In genomic region chr8:26677584-26678138, GRCm38 (mm10) we compare ENCODE assay signal across 15 mouse cellular contexts.
A peak's percentile ranks its signal among the peaks of the same experiment; 100 is the strongest.
DNase-seq lines count a peak whose midpoint lies in the region; ATAC-seq lines count a peak whose summit lies in the region.
"Had no signal": no experiment of that assay in that cellular context is flagged by ENCODE, and none has a peak within 500 bp of the region (broad histone marks: within the 10 kb centered on the region; RNA-seq: fewer than 3 reads in every experiment).

No protein-coding gene starts in this region.

- DNase-seq in kidney, postnatal 10 days = no peak
- DNase-seq in spleen, adult 12 weeks (ENCODE audit: low spot score) = no peak
- DNase-seq in kidney, postnatal 25 days = no peak
- DNase-seq in urinary bladder, postnatal 25 days (ENCODE audit: low spot score) = no peak
- DNase-seq: layer of hippocampus, adult 9-11 months; liver, embryonic 13.5 days; thymus, postnatal 36 days had no signal

- no peaks in the 10 kb centered on the region for H3K36me3 ChIP-seq in kidney, embryonic 15.5 days
- H3K36me3 ChIP-seq in embryonic facial prominence, embryonic 12.5 days = no peaks in the 10 kb centered on the region
- H3K36me3 ChIP-seq in hindbrain, embryonic 15.5 days = no peaks in the 10 kb centered on the region
- H3K36me3 ChIP-seq in neural tube, embryonic 13.5 days = no peaks in the 10 kb centered on the region
- H3K36me3 ChIP-seq: heart, embryonic 12.5 days; liver, embryonic 13.5 days had no signal

- no peaks in the 10 kb centered on the region for H3K9me3 ChIP-seq in kidney, embryonic 15.5 days (replicated peaks)
- H3K9me3 ChIP-seq in embryonic facial prominence, embryonic 12.5 days = no peaks in the 10 kb centered on the region
- no peaks in the 10 kb centered on the region for H3K9me3 ChIP-seq in hindbrain, embryonic 15.5 days
- H3K9me3 ChIP-seq in neural tube, embryonic 13.5 days = no peaks in the 10 kb centered on the region
- H3K9me3 ChIP-seq: heart, embryonic 12.5 days; liver, embryonic 13.5 days had no signal

- H3K27ac ChIP-seq in kidney, embryonic 15.5 days = no peak overlapping the region
- no peak overlapping the region for H3K27ac ChIP-seq in embryonic facial prominence, embryonic 12.5 days
- no peak overlapping the region for H3K27ac ChIP-seq in hindbrain, embryonic 15.5 days (replicated peaks)
- no peak overlapping the region for H3K27ac ChIP-seq in neural tube, embryonic 13.5 days (replicated peaks)
- H3K27ac ChIP-seq: liver, embryonic 13.5 days; macrophage had no signal

- peaks cover 69% of the 10 kb centered on the region for H3K27me3 ChIP-seq in kidney, embryonic 15.5 days
- peaks cover 5% of the 10 kb centered on the region for H3K27me3 ChIP-seq in embryonic facial prominence, embryonic 12.5 days
- H3K27me3 ChIP-seq in hindbrain, embryonic 15.5 days = no peaks in the 10 kb centered on the region
- H3K27me3 ChIP-seq in neural tube, embryonic 13.5 days = peaks cover 33% of the 10 kb centered on the region
- H3K27me3 ChIP-seq: liver, embryonic 13.5 days had no signal

- no peak for ATAC-seq in kidney, embryonic 15.5 days (replicated peaks; ENCODE audit: low FRiP score)
- 0 out of 2 replicates have a peak, but pooled peaks have one; percentile 58 for ATAC-seq in embryonic facial prominence, embryonic 12.5 days (ENCODE audit: insufficient number of reproducible peaks, insufficient read depth, low FRiP score, low TSS enrichment)
- peak; percentile 80 for ATAC-seq in hindbrain, embryonic 15.5 days (ENCODE audit: low FRiP score, low read depth)
- ATAC-seq in neural tube, embryonic 13.5 days (ENCODE audit: low read depth) = no peak
- ATAC-seq: intestine, postnatal 0 days; Patski had no signal

- peak overlapping the region; percentile 17; the same call in 1 of the 2 replicates for H3K4me2 ChIP-seq in kidney, embryonic 15.5 days
- H3K4me2 ChIP-seq in embryonic facial prominence, embryonic 12.5 days (replicated peaks) = peak overlapping the region; percentile 32
- peak overlapping the region; percentile 26 for H3K4me2 ChIP-seq in hindbrain, embryonic 15.5 days
- peak overlapping the region; percentile 22; the same call in 1 of the 2 replicates for H3K4me2 ChIP-seq in neural tube, embryonic 13.5 days
- H3K4me2 ChIP-seq: heart, embryonic 12.5 days; liver, embryonic 13.5 days had no signal

- no peak overlapping the region for H3K9ac ChIP-seq in kidney, embryonic 15.5 days
- H3K9ac ChIP-seq in embryonic facial prominence, embryonic 12.5 days = no peak overlapping the region
- no peak overlapping the region for H3K9ac ChIP-seq in hindbrain, embryonic 15.5 days
- H3K9ac ChIP-seq in neural tube, embryonic 13.5 days = no peak overlapping the region
- H3K9ac ChIP-seq: heart, embryonic 12.5 days; liver, embryonic 13.5 days had no signal

- peaks cover 25% of the 10 kb centered on the region for H3K4me1 ChIP-seq in kidney, embryonic 15.5 days
- H3K4me1 ChIP-seq in embryonic facial prominence, embryonic 12.5 days = peaks cover 37% of the 10 kb centered on the region
- H3K4me1 ChIP-seq in hindbrain, embryonic 15.5 days (replicated peaks) = peaks cover 11% of the 10 kb centered on the region
- peaks cover 30% of the 10 kb centered on the region for H3K4me1 ChIP-seq in neural tube, embryonic 13.5 days (replicated peaks)
- H3K4me1 ChIP-seq: heart, embryonic 12.5 days; liver, embryonic 13.5 days had no signal

- no peak overlapping the region for H3K4me3 ChIP-seq in kidney, embryonic 15.5 days (replicated peaks)
- no peak overlapping the region for H3K4me3 ChIP-seq in embryonic facial prominence, embryonic 12.5 days
- no peak overlapping the region for H3K4me3 ChIP-seq in hindbrain, embryonic 15.5 days
- H3K4me3 ChIP-seq in neural tube, embryonic 13.5 days = no peak overlapping the region
- H3K4me3 ChIP-seq: heart, embryonic 12.5 days; liver, embryonic 13.5 days had no signal

- 35% methylated on average over 18 of the region's 18 CpGs for WGBS in kidney, embryonic 15.5 days
- WGBS in embryonic facial prominence, embryonic 12.5 days = 28% methylated on average over 18 of the region's 18 CpGs
- WGBS in hindbrain, embryonic 15.5 days = 31% methylated on average over 18 of the region's 18 CpGs
- WGBS in neural tube, embryonic 13.5 days = 29% methylated on average over 18 of the region's 18 CpGs

Comparison
In these comparisons a context has a peak if more than half of its experiments do, and no peak if none do; other contexts are left out.
1. ATAC-seq: peak in embryonic facial prominence, embryonic 12.5 days (single experiment) and hindbrain, embryonic 15.5 days (single experiment); none in kidney, embryonic 15.5 days (single experiment) and neural tube, embryonic 13.5 days (single experiment).
2. Peak in every context shown above with its lines, with median percentiles within 50 percentile points of each other: H3K4me2 ChIP-seq.